Mouse (Mus musculus): Measurements from ENCODE around the gene Orai1.

DNA sequence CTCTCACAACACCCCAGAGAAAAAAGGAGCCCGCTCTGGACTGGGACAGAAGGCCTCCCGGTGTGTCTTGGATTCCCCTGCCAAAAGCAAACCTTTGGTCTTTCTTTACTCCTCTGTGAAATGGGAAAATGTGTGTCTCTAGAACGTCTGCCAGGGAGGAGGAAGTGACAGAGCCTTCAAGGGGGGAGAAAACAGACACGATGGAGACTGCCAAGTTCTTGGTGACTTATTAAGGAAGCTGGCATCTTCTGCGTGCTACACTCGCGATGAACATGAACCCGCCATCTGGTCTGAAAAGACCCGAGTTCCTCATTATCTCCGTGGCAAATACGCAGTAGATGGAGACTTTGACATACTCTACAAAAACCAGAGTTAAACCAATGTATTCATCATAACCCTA, 49.4 kb upstream of the Orai1 start:
- TF ChIP-seq CTCF (IDR thresholded peaks at IDR 0.05; ENCODE audit: extremely low read depth, insufficient read length, insufficient replicate concordance, low read depth, low read length) (no peak), POLR2A (IDR thresholded peaks at IDR 0.05; ENCODE audit: low read depth, low read length) (no peak)

All from small intestine, adult 2 months (tissue).